Mouse (Mus musculus): ENCODE measurements at regions not wholly inside any gene's neighbourhood (a gene's known extent, or its start where the extent isn't known, plus 50 kb on each side); places are given as distances from the start of the nearest gene placed in this dataset.

GRCm38 (mm10) chr12:28150759-28151158, 401.4 kb downstream of the Dcdc2c start:
- Histone ChIP-seq H3K27ac (no peak overlapping the region), H3K4me3 (no peak overlapping the region)
- intact Hi-C loops (cut with DNase I): no loop called here
- DNase-seq: no peak
- TF ChIP-seq CTCF (IDR thresholded peaks at IDR 0.05): no peak

GRCm38 (mm10) chr12:28135810-28136592, 416.2 kb downstream of the Dcdc2c start:
- no peak for DNase-seq
- Histone ChIP-seq H3K27ac (no peak overlapping the region), H3K4me3 (no peak overlapping the region)
- no peak for TF ChIP-seq CTCF (IDR thresholded peaks at IDR 0.05)
- intact Hi-C loops (cut with DNase I): no loop called here

GRCm38 (mm10) chr12:28122766-28123165, 429.4 kb downstream of the Dcdc2c start:
- no peak for DNase-seq
- TF ChIP-seq CTCF (IDR thresholded peaks at IDR 0.05): no peak
- intact Hi-C loops (cut with DNase I): no loop called here
- Histone ChIP-seq H3K4me3 (no peak overlapping the region), H3K27ac (no peak overlapping the region)

GRCm38 (mm10) chr12:28120106-28120505, 432.1 kb downstream of the Dcdc2c start:
- Histone ChIP-seq H3K4me3 (no peak overlapping the region), H3K27ac (no peak overlapping the region)
- DNase-seq: no peak
- no peak for TF ChIP-seq CTCF (IDR thresholded peaks at IDR 0.05)
- intact Hi-C loops (cut with DNase I): no loop called here

GRCm38 (mm10) chr12:28090673-28091072, 461.5 kb downstream of the Dcdc2c start:
- no peak for TF ChIP-seq CTCF (IDR thresholded peaks at IDR 0.05)
- no peak for DNase-seq
- intact Hi-C loops (cut with DNase I): no loop called here

GRCm38 (mm10) chr12:28085460-28085859, 466.7 kb downstream of the Dcdc2c start:
- Histone ChIP-seq H3K27ac (no peak overlapping the region), H3K4me3 (no peak overlapping the region)
- intact Hi-C loops (cut with DNase I): no loop called here
- TF ChIP-seq CTCF (IDR thresholded peaks at IDR 0.05): no peak
- DNase-seq: no peak

More at GRCm38 (mm10) chr12:28090673-28091072, 461.5 kb downstream of the Dcdc2c start:
- H3K27ac ChIP-seq: no peak overlapping the region
- H3K4me3 ChIP-seq: no peak overlapping the region

- Histone ChIP-seq H3K4me3 (no peak overlapping the region), H3K27ac (no peak overlapping the region)
- no peak for TF ChIP-seq CTCF (IDR thresholded peaks at IDR 0.05)
- intact Hi-C loops (cut with DNase I): no loop called here
- DNase-seq: no peak
Observed at GRCm38 (mm10) chr12:28076606-28077005, 475.6 kb downstream of the Dcdc2c start.

- Histone ChIP-seq H3K27ac (no peak overlapping the region), H3K4me3 (no peak overlapping the region)
- no peak for DNase-seq
- TF ChIP-seq CTCF (IDR thresholded peaks at IDR 0.05): no peak
- intact Hi-C loops (cut with DNase I): no loop called here
Observed at GRCm38 (mm10) chr12:28068584-28068983, 483.6 kb downstream of the Dcdc2c start.

GRCm38 (mm10) chr12:28060281-28060680, 491.9 kb downstream of the Dcdc2c start:
- no peak for DNase-seq
- intact Hi-C loops (cut with DNase I): no loop called here
- Histone ChIP-seq H3K4me3 (no peak overlapping the region), H3K27ac (no peak overlapping the region)
- no peak for TF ChIP-seq CTCF (IDR thresholded peaks at IDR 0.05)

- H3K27ac ChIP-seq: no peak overlapping the region
- H3K4me3 ChIP-seq: no peak overlapping the region
- no peak for DNase-seq
- intact Hi-C loops (cut with DNase I): no loop called here
- TF ChIP-seq CTCF (IDR thresholded peaks at IDR 0.05): no peak
Observed at GRCm38 (mm10) chr12:28055518-28056280, 496.5 kb downstream of the Dcdc2c start.

- intact Hi-C loops (cut with DNase I): no loop called here
- no peak for TF ChIP-seq CTCF (IDR thresholded peaks at IDR 0.05)
- H3K27ac ChIP-seq: no peak overlapping the region
- no peak for DNase-seq
- H3K4me3 ChIP-seq: no peak overlapping the region
Observed at GRCm38 (mm10) chr12:28054444-28054843, 497.8 kb downstream of the Dcdc2c start.

- no peak overlapping the region for H3K4me3 ChIP-seq
- intact Hi-C loops (cut with DNase I): no loop called here
- no peak for TF ChIP-seq CTCF (IDR thresholded peaks at IDR 0.05)
- DNase-seq: no peak
- no peak overlapping the region for H3K27ac ChIP-seq
Observed at GRCm38 (mm10) chr12:28047989-28048388, 504.2 kb downstream of the Dcdc2c start.

- no peak overlapping the region for H3K4me3 ChIP-seq
- no peak for DNase-seq
- intact Hi-C loops (cut with DNase I): no loop called here
- no peak for TF ChIP-seq CTCF (IDR thresholded peaks at IDR 0.05)
- H3K27ac ChIP-seq: no peak overlapping the region
Observed at GRCm38 (mm10) chr12:28038161-28038911, 513.9 kb downstream of the Dcdc2c start.

All from gastrocnemius, adult 2 months (tissue).